Mouse (Mus musculus): ENCODE data around the gene Wrb.

Gene Wrb

DNA sequence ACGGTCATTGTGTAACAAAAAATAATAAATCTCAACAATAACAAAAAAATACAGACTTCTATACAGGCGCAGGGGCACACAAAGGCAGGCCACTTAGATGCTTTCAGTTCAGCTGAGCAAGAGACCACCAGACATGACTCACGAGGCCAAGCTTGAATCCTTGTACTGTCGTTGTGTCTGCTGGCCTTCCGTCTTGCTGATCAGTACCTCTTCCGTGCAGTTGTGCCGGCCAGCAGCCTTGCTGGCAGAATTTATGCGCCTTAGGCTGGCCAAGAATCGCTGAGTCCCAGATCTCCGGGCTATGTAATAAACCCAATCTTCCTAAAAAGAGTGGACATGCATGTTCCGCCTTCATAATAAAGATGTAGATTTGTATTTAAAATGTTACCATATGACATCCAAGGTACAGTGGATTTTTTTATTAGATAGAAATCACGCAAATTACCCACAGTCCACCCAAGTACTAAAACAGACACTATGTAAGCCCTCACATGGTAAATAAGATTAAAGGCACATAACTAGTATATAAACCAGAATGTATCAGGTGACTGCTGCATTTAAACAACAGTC, 13.4 kb downstream of the Wrb start:
- no peak for DNase-seq (ENCODE audit: low spot score)

DNA sequence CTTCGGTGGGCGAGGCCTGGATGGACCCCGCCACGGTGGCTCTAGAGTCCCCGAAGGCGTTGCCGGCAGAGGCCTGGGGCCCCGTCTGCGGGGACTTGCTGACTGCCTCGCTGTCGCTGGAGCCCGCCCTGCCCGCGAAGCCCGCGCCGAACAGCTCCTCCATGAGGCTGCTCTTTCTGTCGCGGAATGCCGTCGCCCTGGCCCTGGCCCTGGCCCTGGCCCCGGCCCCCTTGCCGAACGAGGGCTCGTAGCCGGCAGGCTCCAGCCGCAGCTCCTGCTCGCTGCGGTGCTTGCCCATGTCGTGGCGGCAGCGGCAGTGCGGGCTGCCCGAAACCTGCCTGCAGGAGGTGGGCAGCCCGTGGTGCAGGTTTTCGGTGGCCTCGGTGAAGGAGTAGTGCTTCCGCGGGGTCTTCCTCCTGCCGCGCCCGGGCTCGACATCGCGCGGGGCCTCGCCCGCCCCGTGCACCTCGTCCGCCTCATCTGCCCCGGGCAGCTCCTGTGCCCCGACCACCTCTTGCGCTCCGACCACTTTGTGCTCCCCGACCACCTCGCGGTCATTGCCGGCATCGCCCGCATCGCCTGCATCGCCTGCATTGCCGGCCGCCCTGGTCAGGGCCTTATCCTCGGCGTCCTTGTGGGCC, 14.0 kb downstream of the Wrb start:
- peak; percentile 12 for DNase-seq (ENCODE audit: low spot score)

DNA sequence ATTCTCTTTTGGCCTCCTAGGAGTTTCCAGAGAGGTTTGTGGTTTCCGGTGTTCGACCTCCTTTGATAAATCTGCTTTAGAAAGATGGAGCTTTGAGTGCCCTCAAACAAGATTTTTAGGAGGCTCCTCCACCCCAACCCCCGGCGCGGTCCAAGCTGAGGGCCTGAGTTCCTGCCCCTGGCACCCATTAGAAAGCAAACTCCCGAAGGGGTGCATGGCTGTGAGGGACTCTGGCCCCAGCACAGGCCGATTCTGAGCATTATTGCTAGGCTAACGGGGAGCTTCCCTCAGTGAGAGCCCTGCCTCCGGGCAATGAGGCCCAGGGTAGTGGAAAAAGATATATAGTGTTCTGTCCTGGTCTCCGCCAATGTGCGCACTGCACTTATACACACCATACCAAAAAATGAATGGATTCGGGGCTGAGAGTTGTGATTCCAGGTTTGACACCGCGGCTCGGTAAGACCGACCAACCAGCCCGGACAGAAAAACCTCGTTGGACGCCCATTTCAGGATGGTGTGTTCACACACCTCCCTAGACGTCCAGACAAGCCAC, 14.7 kb downstream of the Wrb start:
- no peak for DNase-seq (ENCODE audit: low spot score)

DNA sequence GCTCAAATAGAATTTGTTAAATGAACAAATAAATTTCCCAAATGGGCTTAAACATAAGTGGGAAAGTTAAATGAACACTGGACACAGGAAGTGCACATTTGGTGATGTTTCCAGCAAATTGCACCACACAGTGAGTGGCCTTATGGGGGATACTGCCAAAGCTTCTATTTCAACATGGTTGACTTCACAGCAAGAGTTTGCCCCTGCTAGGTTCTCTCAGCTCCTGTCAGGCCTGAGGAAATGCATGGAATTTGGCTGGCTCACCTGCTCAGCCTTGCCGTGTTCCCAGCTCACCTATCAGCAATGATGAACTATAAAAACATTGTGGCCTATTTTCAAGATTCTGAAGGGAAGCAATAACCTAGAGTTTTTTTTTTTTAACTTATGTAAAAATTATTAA, 15.7 kb downstream of the Wrb start:
- DNase-seq (ENCODE audit: low spot score) = no peak

DNA sequence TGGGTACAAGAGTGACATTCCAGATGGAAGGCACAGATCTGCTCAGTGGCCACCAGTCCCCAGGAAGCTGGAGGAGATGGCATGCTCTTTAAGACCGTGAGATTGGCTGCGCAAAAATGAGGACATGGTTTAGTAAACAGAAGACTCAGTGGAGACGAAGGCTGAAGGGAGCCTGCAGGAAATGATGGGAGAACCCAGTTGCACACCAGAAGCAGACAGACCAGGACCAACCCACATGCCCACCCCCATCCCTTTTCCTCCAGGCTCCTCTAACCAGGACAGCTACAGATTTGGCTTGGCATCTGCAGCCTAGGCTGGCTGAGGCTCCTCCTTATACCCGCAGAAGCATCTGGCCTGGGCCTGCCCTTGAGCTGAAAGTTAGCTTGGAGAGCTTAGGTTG, 16.1 kb downstream of the Wrb start:
- DNase-seq (ENCODE audit: low spot score) = no peak

DNA sequence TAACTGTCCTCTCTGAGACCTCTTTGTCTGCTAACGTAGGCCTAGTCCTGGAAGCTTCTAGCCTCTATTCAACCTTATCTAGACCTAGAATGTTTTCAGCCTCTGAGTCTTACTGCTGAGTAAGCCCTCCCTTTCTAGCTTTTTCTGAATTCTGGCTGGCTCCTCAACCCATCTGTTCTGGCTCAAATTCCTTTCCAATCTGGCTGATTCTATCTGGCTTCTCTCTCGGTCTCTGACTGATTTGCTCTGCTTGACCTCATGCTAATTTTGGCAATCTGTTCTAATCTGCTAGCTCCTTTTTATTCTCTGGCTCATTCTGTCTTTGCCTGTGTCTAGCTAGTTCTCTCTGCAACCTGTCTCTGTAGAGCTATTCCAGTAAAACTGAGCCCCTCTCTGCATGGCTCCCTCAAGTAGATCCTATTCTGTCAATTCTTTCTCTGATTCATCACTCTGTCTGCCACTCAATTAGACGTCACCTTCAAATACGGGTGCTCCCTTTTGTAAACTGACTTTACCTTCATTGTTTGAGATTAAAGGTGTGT, 20.6 kb downstream of the Wrb start:
- DNase-seq (ENCODE audit: low spot score) = no peak

DNA sequence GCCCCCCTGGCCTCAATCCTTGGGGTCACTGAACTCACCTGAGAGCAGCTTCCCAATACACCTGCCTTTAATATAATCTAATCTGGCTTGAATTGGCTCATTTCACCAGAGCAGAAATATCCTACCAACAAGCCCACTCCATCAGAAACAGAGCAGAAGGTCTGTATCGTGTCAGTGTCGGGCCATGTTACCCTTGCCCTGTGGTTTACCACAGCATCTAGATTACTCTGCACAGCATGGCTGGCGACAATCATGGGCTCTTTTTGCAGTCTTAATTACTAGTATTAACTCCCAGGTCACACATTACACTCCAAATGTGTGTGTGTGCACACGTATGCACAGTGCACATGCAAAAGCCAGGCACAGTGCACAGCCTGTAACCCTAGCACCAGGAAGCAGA, 23.6 kb downstream of the Wrb start:
- DNase-seq (ENCODE audit: low spot score) = no peak

DNA sequence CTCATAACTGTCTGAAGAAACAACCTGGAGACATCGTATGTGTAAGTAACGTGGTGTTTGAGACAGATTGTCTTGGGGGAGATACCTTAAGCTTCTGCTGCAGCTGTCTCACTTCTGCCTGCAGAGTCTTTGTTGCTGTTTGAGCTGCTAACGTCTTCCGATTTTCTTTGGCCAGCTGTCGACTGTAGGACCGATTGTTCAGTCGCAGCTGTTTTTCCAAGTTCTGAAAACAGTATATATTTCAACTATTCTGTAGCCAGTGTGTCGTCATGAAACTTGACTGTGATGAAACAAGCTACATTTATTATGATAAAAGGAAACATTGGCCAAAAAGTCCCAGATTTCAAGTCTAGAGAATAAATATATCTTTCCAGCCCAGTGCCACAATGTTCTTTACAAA, 28.4 kb downstream of the Wrb start:
- no peak for DNase-seq (ENCODE audit: low spot score)

DNA sequence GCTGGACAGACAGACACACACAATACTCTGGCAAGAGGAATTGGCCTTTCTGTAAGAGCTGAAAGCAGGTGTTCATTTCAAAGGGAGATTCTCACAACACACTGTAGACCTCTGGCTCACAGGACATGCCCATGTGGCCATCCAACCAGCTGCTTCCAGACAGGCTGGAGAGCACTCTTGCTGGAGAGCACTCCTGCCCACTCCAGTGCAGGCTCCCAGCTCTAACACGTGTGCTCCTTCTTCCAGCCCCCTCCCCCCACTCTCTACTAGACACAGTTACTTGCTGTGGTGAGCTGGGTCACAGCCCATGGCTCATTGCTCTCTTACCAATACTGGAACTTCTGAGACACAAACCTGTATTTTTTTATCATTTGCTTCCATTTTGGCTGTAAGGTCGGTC, 30.2 kb downstream of the Wrb start:
- DNase-seq (ENCODE audit: low spot score) = no peak

DNA sequence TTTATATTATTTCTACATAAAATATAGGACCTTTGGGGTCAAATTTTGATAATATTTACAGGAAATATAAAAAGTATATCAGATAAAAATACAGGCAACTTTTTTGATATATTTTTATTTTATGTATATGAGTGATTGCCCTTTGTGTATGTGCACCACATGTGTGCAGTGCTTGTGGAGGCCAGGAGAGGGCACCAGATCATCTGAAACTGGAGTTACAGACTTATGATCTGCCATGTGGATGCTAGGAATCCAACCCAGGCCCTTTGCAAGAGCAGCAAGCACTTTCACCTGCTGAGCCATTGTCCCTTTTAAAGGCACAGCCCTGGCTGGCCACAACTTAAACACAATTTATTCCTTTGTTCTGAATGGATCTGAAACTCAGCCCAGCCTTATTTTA, 33.9 kb downstream of the Wrb start:
- DNase-seq (ENCODE audit: low spot score) = no peak

DNA sequence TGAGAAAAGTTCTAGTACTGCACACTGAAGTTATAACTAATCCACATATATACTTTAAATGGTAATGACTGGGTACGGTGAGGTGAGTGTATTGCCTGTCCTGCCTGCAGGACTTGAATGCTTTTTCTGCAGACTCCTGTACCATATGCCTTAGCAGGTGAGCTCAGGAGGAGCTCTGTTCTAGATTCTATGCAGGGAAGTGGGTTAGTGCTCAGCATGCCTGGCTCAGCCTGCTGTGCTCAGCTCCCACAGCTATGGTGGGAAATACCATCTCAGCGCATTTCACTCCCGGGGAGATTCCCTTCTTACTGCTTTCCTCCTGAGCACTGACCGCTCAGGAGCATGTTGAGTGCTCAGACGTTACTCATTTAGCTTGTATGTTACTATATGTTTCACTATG, 42.4 kb downstream of the Wrb start:
- no peak for DNase-seq (ENCODE audit: low spot score)

DNA sequence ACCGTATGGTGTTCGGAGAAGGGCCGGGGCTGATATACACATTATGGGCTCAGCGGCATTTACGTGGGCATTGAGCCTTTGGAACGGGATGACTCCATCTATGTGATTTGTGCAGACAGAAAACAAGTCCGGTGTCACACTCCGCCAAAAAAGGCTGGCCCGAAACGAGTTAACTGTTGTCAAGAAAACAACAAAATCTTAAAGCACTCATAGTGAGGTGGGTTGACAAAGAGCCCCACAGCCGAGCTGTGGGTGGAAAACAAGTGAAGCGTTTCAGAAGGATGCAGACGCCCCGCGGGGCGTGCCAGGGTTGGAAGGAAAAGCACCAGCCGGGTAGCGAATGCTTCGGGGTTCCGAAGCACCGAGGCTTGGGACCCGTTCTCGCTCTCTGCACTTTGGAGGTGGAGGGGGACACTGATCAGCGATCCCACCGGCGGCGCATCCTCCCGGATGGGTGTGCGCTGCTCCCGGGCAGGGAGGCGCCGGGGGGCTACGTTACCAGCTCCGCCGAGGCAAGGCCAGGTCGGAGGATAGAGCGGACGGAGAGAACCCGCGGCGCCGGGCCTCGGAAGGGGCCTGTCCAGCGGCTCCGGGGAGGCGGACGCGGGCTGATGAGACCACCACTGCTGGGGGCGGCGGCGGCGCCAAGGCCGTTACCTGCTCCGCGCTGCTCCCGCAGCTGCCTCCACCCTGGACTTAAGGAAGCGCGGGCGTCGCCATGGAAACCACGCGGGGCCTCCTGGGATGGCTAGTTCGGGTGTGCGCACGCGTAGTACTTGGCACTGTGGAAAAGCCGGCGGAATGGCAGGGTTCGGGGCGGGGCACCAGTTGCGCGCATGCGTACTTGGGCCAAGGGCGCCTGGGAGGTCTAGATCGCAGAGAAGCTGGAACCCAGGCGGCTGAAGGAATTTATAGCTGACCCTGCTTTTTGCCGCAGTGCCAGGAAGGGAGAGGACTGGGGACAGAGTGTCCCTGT, 46.6 kb downstream of the Wrb start, which contains the start of gene Lca5l:
Gene Lca5l (minus strand): TSS at position 741 of the 976 bp plus-strand sequence.
- peak; percentile 80 for DNase-seq (ENCODE audit: low spot score)

DNA sequence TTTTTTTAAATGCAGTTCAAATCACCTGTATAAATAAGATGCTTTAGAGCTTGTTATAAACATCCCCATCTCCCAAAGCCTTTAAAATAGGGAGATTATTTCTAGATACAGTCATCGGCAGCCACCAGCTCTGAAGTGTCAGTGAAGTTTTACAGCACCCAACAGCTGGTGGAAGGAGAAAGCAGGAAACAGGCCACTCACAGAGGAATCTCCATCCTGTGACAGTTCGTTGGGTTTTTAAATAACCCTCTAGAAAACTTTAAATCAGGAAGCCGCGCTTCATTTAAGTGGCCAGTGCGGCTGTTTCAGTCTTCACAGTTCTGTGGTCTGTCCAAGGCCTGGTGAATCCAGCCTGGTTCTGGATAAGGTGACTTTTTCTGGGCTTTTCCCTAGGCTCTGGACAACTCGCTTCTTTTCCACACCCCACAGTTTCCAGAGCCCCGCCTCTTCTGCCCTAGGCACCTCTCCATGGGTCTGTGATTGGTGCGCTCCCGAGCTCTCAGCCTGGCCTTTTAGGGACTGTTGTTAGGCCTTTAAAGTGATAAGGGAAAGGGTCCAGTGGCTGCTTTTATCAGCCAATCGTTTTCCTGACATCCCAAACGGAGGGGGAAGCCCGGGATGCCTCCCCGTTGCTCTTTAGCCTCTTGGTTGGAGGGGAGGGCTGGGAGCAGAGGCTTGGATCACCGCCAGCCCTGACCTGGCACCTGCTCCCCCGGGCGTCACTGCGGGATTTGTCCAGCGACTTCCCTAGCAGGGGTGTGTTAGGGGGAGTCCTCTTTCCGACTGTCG, 54.9 kb downstream of the Wrb start, which contains the start of gene Sh3bgr:
Gene Sh3bgr (plus strand): TSS at position 538 of the 789 bp plus-strand sequence.
- DNase-seq (ENCODE audit: low spot score) = no peak

DNA sequence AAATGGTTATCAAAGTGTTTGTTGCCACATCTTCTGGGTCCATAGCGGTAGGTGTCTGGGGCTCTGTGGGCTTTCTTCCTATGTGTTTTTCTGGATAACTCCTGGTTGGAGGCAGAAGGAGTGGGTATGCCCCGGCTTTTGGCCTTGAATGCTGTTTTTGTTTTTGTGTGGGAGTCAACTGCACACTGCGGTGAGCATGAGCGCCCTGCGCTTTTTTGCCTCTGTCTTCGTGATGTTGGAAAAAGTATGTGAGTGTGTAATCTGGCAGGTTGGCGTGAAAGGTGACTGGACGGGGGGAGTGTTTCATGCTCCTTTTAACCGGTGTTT, 55.5 kb downstream of the Wrb start:
- DNase-seq (ENCODE audit: low spot score) = no peak

DNA sequence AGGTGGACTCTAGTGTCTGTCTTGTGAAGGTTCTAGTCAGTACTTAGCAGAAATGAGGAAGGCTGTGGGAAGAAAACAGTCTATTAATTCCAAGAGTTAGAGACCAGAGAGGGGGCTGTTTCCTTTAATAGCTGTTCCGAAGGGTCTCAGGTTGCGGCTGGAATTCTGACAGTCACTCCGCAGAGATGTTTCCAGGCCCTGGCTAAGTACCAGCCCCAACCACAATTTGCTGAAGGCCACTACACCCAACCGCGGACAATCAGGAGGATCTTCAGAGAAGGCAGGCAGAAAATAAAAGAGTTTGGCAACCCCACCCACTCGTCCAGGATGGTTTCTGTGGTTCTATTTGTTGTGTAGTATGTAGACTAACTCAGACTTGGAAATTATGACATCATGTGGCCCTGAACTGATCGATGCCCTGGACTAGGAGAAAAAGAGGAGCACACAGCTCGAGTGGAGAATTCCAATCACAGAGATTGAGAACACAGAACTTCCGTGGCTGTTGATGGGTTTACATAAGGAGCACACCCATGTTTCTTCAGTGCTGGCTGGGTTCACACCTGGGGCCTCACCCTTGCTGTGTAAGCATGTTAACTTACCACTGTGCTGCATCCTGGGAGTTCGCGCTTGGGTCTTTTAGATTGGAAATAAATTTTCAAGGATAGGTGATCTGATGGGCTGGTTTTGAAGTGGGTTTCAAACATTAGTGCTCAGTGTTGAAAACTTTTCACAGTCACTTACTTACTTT, 56.5 kb downstream of the Wrb start:
- DNase-seq (ENCODE audit: low spot score) = no peak

Measured in spleen, adult 12 weeks (tissue).